Mouse (Mus musculus) C2C12 (cell line): ENCODE measurements at regions not wholly inside any gene's neighbourhood (a gene's known extent, or its start where the extent isn't known, plus 50 kb on each side); places are given as distances from the start of the nearest gene placed in this dataset.

Experiments
- CTCF ChIP-seq: IDR thresholded peaks from one replicate; pipeline ENCODE4 v1.5.1; 2011; ENCODE audit not compliant: control insufficient read depth, insufficient read depth, insufficient read length
- FOSL1 ChIP-seq: IDR thresholded peaks from one replicate; pipeline ENCODE4 v1.8.0; 2011; ENCODE audit warnings: mild to moderate bottlenecking, low read length; ENCODE audit not compliant: poor library complexity, insufficient read depth, severe bottlenecking

DNA sequence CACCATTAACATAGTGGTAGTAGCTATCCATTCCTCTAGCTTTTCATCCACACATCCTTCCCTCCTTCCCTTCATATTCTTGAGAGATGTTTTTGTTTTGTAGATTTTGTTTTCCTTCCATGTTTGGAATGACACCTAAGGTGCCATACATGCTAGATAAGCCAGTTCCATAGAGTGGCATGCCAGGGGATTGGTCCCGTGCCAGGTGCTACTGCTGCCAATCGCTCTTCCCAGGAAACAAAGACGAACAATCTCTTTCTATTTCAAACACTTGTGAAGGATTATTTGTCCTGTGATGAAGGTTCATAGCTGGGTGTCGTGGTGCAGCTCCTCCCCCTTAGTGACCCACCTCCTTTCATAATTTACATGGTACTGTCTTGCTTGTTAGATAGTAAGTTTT lies 194.1 kb upstream of the Jag1 start:
- no peak for TF ChIP-seq CTCF
- TF ChIP-seq FOSL1, result no peak
